Mouse (Mus musculus): ENCODE measurements around the gene Foxi3.

Foxi3 gene

DNA sequence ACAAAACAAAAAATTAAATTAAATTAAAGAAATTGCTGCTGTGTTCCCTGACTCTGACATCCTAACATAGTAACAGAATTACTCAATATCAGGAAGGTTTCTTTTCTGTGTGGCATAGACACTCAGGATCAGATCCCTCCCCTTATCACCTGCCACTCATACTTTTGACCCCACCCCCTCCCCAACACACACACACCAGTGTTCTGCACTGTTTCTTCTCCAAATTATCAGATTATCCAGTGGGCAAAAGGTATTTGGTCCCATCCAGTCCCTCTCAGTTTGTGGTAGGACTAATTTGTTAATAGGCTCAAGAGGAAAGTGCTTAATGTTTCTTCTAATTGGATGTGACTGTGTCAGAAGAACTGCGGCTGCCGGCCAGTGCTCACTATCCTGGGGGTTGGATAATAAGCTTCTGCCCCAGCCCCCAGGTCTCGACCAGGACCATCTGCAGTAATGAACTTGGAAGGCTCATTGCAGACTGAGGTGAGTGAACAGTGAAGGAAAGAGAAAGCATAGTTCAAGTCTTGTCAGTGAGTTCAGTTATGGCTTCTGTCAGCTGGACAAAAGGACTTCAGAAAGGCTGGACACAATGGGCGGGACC lies 39.9 kb downstream of the Foxi3 start:
- no peak for DNase-seq

DNA sequence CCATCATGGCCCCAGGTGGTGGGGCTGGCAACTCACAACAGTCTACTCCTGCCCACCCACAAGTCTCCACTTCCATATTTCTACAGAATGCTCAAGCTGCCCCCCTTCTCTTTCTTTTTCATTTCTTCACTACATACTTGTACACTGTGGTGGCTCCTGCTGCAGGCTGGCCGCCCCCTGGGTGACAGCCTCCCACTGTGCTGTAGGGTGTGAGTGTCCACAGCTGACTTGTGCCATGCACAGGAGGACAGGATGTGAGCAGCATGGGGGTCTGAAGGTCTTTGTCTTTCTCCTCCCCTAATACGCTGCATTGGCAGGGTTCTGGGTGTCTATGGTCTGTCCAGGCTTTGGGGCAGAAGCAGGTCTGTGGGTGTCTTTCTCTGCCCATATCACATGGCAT lies 46.3 kb downstream of the Foxi3 start:
- DNase-seq = no peak

DNA sequence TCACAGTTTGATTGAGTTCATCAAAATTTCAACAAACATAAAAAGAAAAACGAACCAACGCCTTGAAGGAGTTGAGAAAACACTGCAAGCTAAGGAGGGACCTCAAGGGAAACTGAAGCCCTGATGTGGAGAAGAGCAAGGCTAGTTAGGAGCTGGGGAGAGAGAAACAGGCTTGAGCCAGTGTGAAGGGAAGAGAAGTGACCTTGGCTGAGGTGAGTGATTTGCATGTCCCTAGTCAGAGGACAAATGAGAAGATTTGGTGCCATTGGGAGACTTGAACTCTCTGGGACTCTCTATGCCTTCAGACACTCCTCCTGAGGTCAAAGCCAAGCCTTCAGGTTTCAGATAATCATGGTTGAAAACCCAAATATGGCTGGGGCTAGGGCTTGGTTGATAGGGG lies 47.8 kb downstream of the Foxi3 start:
- DNase-seq = no peak

Measured in thymus, postnatal 14 days (tissue).